Mouse (Mus musculus) spleen, adult 18-20 months (tissue): ENCODE results near the gene Kdm1b.

Source experiments
- DNase-seq, 2 experiments: peaks; one replicate each; pipeline ENCODE4 v3.0.0; 2022; ENCODE audit warnings: mixed read lengths in 2 of 2

Kdm1b gene

DNA sequence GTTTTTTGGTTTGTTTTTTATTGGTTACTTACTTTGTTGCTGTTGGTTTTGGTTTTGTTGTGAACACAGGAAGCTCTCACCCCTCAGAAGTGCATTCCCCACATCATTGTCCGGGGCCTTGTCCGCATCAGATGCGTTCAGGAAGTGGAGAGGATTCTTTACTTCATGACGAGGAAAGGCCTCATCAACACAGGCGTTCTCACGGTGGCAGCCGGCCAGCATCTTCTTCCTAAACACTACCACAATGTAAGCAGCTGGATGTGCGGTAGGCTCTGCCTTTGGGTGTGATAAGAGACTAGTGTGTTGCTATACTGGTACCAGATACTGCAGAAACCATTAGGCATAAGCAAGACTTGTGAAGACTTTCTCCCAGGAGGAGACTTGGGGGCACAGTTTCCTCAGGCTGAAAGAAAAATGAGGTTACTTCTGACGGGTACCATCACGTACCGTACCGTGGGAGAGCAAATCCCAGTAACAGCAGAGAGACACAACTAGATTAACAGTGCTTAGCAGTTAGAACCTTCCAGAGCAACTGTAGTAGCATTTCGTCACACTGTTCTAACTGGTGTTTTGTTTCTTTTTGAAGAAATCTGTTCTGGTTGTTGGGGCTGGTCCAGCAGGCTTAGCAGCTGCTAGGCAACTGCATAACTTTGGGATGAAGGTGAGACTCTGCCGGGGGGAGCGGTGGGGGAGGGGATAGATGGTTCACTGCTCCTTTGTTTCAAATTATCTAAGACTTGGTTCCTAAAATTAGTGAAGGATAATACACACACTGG lies 20.9 kb downstream of the Kdm1b start:
- no peak for DNase-seq

DNA sequence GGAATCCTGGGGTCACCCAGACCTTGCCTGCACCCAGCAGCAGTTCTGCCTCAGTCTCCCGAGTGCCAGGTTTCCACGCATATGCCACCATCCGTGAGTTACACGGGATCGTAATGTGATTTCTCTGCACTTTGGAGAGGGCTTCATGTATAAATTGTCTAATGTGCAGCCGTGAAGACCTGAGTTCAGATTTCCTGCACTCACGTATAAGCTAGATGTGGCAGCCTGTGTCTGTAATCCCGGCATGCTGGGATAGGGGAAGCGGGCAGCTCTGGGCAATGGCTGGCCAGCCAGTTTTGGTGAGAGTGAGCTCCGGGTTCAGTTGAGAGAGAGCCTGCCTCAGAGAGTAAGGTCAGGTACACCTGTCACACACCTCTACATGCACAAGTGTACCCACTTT lies 23.2 kb downstream of the Kdm1b start:
- no peak for DNase-seq

DNA sequence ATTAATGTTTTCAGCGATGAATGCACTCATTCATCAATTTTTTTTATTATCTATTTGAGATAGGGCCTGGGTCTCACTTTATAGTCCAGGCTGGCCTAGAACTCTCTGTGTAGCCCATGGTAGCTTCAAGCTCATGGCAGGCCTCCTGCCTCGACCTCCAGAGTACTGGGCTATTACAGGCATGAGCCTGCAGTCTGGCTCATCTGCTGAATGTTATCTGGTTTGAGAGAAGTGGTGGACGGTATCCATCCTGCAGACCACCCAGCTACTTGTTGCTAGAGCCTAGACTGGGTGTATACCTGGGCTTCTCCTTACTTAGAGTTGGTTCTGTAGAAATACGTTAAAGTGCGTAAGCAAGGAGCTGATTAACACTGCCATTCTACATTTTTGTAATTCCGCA lies 23.7 kb downstream of the Kdm1b start:
- no peak for DNase-seq

DNA sequence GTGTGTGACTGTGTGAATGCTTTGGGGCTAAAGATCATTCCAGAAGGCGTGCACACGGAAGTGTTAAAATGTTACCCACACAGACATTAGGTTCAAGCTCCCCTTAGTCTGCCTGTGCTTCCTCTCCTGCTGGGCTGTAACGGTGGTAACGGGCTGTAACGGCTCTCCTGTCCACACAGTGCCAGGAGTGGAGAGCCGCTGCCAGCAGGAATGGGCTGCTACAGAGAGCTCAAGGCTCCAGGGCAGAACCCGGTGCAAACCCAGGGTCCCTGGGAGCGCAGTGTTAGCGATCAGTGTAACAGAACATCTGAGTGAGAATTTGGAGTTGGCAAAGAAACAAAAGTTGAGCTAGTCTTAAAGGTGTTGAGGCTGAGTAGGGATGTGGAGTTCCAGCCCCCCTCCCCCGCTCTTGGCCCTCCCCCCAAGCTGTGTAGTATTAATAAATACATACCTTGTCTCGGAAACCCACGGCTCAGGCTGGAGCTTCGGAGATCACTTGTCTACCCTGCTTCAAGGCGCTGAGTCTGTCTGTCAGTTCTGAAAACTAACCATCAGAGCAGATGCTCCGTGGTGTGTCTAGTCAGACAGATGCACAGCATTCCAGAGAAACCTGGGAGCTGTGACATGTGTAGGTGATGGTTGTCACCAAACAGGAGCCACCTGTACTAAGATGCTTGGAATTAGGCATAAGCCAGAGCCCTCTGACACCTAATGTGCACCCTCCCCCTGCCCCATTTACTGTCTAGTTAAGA lies 27.2 kb downstream of the Kdm1b start:
- DNase-seq: no peak

DNA sequence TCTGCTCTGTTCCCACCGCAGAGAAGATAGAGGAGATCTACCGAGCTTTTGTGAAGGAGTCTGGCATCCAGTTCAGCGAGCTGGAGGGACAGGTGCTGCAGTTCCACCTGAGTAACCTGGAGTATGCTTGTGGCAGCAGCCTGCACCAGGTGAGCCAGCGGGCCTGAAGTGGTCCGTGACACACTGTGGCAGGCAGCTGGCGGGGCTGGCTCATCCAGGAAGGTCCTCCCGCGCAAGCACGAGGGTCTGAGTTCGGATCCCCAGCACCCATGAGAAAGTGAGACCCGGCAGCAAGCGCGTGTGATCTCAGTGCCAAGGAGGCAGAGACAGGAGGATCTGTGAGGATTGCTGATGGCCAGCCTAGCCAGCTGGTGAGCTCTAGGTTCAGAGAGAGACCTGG lies 28.6 kb downstream of the Kdm1b start:
- no peak for DNase-seq

DNA sequence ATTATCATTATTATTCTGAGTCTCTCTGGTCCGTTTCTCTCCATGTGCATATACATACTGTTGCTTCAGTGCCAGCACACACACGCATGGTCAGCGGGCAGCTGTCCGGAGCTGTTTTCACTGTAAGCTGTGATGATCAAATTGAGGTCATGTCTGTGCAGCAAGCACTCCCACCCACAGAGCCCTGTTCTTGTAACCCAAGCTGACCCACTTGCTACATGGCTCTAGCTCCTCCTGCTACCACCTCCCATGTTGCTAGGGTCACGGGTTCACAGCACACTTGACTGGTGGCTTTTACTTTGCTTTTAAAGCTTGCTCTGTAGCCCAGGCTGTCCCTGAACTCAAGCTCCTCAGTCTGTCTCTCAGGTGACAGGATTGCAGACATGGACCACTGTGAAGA lies 29.2 kb downstream of the Kdm1b start:
- no peak for DNase-seq

DNA sequence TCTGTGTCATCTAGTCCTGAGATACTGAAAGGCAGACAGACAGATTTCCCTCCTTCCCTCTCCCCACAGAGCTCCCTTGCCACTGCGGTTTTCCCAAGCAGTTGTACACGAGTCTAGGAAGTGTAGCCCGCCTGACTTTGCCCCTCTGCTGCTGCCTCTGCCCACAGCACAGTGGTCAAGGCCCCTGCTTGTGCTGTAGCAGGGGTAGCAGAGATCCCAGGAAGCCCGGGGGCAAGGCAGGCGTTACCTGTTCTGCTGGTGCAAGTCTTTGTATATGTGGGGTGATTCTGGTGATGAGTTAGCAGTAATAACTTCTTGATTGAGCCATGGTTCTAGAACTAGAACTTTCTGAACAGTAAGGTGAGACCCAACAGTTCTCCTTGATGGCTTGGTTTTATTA lies 32.9 kb downstream of the Kdm1b start:
- no peak for DNase-seq

DNA sequence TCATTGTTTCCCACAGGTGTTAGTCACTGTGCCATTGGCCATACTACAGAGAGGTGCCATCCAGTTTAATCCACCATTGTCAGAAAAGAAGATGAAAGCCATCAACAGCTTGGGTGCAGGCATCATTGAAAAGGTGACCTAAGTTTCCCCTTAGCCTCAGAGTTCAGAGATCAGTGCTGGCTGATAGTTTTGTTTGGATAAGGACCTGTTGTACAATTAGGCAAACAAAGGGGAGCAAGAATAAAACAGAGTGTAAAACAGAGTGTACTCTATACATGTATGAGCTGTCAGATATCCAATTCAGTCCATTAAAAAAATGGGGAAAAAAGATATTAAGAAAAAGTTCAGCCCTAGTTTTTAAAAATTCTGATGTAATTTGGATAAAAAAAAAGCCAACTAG lies 34.1 kb downstream of the Kdm1b start:
- DNase-seq: no peak

DNA sequence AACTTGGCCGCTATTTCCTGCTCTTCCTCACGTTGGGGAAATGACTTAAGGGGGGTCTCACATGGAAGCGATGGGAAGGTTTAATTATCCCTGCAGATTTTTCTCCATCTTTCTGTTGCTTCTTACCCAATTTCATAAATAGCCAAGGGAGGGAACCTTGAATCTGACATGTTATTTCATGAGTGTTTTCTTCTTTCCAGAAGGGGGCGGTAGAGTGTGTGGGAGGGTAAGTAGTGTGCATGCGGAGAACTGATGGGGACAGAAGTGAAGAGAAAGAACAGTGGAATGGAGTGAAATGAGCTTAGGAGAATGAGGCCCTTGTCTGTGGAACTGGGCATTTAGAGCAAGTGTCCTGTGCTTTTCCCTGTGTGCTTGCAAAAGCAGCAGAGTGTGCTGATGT lies 35.5 kb downstream of the Kdm1b start:
- DNase-seq: no peak

DNA sequence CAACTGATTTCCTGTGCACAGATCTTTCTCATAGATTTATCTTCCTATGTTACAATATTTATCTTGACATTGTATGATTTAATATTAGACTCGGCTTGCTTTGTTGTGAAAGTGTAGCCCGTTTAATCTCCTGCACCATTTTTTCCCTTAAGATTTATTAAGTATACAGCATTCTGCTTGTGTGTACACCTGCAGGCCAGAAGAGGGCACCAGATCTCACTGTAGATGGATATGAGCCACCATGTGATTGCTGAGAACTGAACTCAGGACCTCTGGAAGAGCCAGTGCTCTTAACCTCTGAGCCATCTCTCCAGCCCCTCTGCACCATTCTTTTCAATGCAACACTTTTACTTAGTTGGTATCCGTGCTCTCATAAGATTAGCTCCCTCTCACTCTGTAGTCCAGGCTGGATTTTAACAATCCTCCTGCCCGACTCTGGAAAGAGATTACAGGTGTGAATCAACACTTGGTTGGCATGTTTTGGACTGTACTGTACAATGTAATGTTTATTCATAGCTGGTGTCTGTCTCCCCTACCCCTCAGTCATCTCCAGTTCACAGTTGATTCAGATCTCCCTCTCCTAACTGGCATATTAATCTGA lies 37.7 kb downstream of the Kdm1b start:
- DNase-seq: peak in 1 of 2 experiments; percentile 16

DNA sequence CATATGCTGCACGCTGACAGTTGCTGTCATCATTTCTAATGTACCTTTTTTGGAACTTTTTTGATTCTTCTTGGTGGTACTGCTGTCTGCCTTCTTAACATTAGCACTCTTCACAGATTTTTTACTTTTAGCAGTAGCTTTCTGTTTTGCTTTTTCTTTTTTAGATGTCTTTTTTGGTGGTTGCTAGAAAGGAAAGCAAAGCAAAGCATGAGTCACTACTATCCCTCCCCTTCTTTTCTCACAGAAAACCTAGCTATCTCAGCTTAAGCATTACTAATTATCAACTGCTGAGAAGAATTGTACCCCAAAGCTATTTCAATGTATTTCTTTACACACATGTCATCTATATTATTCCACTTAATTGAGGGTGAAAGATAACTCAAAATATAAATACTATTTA lies 45.1 kb downstream of the Kdm1b start:
- no peak for DNase-seq

DNA sequence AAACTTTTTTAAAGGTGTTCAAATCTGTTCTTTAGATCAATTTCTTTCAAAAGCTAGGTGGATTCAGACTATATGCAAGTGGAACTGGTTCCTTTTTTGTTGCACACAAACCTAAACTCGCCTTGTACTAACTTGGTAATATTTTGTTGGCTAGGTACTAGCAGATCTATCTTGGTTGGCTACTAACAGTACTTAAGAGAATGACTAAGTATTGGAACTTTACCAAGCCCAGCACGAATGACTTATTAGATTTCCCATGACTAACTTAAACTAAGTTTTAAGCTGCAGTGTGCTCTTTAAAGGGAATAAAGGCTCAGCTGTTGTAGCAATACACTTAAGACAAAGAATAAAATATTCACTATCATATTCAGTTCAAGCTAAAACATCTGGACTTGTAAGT lies 46.0 kb downstream of the Kdm1b start:
- no peak for DNase-seq

DNA sequence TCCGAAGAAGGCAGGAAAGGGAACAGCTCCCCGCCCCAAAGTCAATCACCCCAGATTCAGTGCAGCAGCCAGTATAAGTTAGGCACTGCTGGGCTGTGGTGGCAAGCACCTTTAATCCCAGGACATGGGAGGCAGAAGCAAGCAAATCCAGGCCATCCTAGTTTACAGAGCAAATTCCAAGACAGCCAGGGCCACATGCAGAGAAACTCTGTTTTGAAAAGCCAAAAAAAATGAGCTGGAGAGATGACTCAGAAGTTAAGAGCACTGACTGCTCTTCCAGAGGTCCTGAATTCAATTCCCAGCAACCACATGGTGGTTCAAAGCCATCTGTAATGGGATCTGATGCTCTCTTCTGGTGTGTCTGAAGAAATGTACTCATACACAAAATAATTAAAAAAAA lies 50.5 kb downstream of the Kdm1b start:
- DNase-seq: no peak

DNA sequence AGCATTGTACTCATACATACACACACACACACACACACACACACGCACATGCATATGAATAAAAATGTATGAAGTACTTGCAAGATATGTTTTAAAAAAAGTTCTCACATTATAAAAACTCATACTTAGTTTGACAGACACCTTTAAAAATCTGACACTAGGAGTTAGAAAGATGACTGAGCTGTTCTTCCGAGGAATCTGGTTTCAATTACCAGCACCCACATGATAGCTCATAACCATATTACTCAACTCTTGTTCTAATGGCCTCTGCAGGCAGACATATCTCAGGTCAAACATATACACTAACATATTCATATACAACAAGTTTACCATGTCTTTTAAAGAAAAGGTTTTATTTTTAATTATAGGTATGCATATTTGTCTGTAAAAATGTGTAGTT lies 53.3 kb downstream of the Kdm1b start:
- DNase-seq: no peak

DNA sequence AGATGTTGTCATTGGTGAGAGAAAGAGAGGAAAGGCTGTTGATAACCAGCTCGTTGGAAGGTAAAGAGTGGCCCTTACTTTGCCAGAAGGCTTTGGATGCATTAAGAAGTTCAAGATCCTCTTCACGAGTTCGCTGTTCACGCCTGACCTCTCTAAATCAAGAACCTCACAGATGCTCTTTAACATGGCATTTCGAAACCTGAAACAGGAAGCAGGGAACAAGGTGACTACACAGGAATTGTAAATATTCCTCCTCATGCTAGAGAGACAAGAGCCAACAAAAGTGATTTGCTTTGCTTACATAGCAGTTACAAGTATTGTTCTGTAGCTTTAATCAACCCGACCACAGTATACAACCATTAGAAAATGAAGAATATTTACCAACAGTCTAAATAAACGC lies 56.0 kb downstream of the Kdm1b start:
- no peak for DNase-seq

DNA sequence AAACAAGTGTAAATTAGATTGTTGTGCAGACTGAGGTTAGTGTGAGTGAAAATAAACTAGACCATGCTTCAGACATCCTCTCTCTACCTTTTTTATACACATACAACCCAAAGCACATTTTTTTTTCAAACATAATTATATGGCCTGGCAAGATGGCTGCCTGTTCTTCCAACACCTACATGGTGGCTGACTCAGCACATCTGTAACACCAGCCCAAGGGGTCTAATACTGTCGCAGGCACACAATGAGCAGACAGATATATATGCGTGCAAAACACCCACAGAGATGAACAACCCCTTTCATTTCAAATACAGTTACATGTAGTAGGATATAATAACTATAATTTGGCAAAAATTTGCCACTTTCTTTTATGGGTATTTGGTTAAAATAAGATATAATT lies 57.3 kb downstream of the Kdm1b start:
- DNase-seq: no peak

DNA sequence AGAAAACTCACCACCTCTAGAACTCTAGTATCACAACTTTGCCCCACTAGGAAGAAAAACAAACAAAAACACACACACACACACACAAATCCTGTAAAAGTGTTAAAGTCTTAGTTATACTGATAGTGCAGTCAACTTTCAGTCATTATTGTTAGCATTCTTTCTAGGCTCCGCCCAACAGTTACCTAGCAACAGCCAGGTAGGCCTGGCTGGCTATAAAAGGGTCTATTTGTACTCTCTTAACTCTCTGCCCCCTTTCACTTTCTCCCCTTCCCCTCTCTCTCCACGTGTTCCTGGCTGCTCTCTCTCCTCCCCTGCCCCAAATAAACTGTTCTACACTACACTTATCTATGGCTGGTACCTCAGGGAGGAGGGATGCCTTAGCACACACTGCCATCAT lies 60.8 kb downstream of the Kdm1b start:
- no peak for DNase-seq

DNA sequence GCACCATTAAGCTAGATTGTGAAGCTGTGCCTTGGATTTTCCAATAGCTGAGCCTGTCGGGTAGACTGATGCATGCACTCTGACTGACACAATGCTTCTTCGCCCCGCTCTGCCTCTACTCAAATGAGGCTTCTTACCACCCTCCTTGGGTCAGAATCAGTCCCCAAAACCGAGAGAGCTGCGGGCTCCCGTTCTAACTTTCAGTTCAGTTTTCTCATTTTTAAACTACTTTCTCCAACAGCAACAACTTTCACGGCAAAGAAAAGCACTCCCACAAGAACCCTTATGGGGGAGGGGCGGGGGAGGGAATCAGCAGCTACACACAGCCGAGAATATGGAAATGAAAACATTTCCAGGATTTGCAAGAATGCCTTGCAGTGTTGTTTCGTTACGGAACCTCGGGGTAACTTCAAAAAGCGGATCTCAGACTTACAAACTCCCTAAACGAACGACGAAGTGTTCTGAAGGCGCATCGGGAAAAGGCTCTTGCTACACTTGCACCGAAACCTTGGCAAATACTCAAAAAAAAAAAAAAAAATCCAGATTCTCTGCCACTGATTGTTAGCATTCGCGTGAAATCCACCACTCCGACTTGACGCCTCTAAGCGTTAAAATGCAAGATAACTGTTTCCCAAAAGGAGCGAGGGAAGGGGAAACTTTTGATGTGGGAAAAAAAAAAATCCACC lies 61.7 kb downstream of the Kdm1b start:
- peak; percentile 12 to 21 for DNase-seq

DNA sequence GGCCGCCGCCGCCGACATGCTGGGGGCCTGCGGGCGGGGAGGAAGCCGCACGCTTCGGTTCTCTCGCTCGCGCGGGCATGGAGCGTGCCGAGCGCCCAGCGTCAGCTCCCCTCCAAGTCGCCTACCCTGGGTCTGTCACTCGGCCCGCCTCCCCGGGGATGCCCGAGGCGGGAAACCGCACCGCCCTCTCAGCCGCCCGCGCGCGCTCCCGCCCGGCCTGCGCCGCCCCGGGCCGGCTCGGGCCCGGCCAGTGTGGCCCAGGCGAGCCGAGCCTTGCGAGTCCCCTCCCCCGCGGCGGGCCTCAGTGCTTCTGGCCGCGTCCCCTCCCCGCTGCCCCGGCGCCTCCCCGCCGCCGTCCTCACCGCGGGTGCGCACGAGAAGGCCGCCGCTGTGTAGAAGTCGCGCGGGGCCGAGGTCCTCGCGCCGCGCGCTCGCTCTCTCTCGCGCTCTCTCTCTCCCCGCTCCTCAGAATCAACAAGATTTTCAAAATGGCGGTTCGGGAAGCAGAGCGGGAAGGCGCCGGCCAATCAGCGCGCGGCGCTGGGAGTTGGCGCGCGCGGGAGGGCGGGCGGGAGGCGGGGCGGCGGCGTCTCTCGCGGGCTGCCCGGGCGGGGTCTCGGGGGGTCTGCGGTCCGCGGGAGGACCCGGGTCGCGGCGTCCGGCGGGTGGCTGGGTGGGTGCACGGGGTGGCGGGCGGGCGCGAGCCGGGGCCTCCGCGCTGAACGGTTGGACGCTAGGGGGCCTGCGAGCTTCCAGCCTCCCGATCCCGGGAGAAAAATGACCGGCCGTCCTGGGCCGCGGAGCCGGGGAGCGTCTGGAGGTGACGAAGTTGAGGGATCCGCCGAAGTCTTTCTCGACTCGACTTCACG lies 62.6 kb downstream of the Kdm1b start, which contains the start of gene Dek:
Gene Dek, minus strand, starts transcription at position 491 of the 869 bp plus-strand sequence.
- peak; percentile 73 to 80 for DNase-seq

DNA sequence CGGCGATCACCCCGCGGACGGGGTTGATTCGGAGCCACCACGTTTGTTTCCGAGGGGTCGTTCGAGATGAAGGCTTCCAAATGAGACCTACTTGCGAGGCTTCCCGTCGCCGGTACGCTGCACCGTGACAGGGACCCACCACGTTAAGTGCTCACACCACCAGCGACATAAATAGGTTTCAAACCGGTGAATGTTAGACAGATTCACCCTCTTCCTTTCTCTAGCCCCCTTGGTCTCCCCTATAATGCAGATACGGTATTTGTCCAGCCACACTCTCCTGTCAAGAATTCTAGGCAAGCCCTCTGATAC lies 63.2 kb downstream of the Kdm1b start:
- DNase-seq: no peak

DNA sequence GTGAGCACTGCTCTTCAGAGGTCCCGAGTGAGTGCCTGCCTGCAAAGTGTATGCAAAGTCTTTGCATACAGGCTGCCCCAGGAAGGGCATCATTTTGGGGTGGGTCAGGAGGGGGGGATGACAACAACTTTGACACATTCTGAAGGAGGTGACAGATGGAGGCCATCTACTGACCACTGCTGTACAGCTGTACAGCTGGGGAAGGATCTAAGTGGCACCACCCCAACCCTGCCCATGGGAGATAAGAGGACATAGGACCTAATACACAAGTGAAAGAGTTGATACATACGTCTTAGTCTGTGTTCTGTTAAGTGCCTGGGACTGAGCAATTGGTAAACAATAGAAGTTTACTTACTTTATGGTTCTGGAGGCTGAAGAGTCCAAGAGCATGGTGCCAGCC lies 65.9 kb downstream of the Kdm1b start:
- DNase-seq: no peak

DNA sequence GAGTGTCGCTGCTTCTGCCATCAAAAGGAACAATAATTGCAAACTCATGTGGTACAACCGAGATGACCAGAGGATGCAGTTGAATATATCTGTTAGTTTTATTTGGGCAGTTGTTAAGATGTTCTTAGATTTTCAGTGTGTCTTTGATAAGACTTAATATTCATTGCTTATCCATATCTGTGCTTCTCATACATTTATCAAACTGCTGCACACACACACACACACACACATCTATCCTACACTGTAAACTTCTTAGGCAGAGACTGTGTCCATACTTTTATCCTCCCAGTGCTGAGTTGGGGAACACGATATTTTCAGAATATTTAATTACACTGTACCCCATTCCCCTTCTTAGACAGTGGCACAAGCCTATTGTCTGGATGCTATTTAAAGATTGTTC lies 67.9 kb downstream of the Kdm1b start:
- DNase-seq: no peak

DNA sequence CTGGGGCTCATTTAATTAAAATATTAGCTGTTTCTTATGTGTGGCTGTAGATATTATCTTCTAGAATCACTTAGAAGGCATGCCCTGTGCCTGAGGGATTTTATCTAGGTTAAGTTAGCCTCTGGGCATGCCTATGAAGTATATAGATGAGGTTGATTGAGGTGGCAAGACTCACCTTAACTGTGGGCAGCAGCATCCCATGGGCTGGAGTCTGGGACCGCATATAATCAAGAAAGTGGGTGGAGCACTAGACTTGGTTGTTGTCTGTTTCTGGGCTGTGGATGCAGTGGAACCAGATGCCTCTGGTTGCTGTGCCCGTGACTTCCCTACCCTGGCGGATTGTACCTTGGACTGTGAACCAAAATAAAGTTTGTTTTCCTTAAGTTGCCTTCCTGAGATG lies 68.8 kb downstream of the Kdm1b start:
- DNase-seq: no peak
